ENCODE assay signal across 26 mouse cellular contexts in genomic region chr11:77042816-77043215, GRCm38 (mm10). TPM values are rescaled to one million over a fixed set of nuclear protein-coding genes. Genes with fewer than 3 reads are reported as not detected.
"Had no signal": no experiment of that assay in that cellular context is flagged by ENCODE, and none has a peak within 500 bp of the region (broad histone marks: within the 10 kb centered on the region; RNA-seq: fewer than 3 reads in every experiment).

No protein-coding gene starts in this region.

- DNase-seq: gastrocnemius, adult 2 months; gastrocnemius, postnatal 10 days; gastrocnemius, postnatal 25 days; heart, adult 18-20 months; heart, postnatal 10 days; heart, postnatal 4 days; liver; liver, embryonic 13.5 days; liver, postnatal 0 days had no signal

- H3K9me3 ChIP-seq: heart, embryonic 10.5 days; heart, embryonic 12.5 days; hindbrain, embryonic 10.5 days; hindbrain, embryonic 12.5 days; intestine, embryonic 15.5 days; limb, embryonic 10.5 days; limb, embryonic 12.5 days; liver, embryonic 13.5 days; liver, embryonic 15.5 days had no signal

- H3K4me1 ChIP-seq: heart, embryonic 12.5 days; hindbrain, embryonic 10.5 days; hindbrain, embryonic 12.5 days; intestine, embryonic 15.5 days; limb, embryonic 12.5 days; liver, embryonic 15.5 days had no signal

- H3K27ac ChIP-seq: gastrocnemius, adult 2 months; heart, embryonic 10.5 days; hindbrain, embryonic 10.5 days; hindbrain, embryonic 12.5 days; hindbrain, embryonic 14.5 days; intestine, embryonic 15.5 days; layer of hippocampus, adult 2 months; left cerebral cortex, adult 2 months; limb, embryonic 10.5 days; limb, embryonic 12.5 days; liver, embryonic 13.5 days; liver, embryonic 15.5 days had no signal

- H3K9ac ChIP-seq: heart, embryonic 12.5 days; hindbrain, embryonic 12.5 days; hindbrain, embryonic 14.5 days; intestine, embryonic 15.5 days; limb, embryonic 12.5 days; liver, embryonic 13.5 days; liver, embryonic 15.5 days; liver, postnatal 0 days had no signal

- H3K27me3 ChIP-seq: heart, embryonic 12.5 days; hindbrain, embryonic 12.5 days; intestine, embryonic 15.5 days; limb, embryonic 12.5 days; liver, embryonic 13.5 days; liver, embryonic 15.5 days had no signal

- H3K4me3 ChIP-seq: gastrocnemius, adult 2 months; heart, embryonic 10.5 days; heart, embryonic 12.5 days; hindbrain, embryonic 10.5 days; hindbrain, embryonic 12.5 days; intestine, embryonic 15.5 days; layer of hippocampus, adult 2 months; left cerebral cortex, adult 2 months; limb, embryonic 10.5 days; limb, embryonic 12.5 days; liver, embryonic 13.5 days; liver, embryonic 15.5 days had no signal

- ATAC-seq: hindbrain, embryonic 16.5 days; inflammation-experienced regulatory T-cells, adult 6 months; intestine, embryonic 15.5 days; intestine, postnatal 0 days; liver, postnatal 0 days had no signal

- H3K4me2 ChIP-seq: heart, embryonic 12.5 days; hindbrain, embryonic 12.5 days; hindbrain, embryonic 14.5 days; intestine, embryonic 15.5 days; limb, embryonic 12.5 days; liver, embryonic 11.5 days; liver, embryonic 13.5 days; liver, embryonic 15.5 days had no signal

RNA-seq across cellular contexts. Expression of gene Slc6a4, which starts 44.4 kb away (rescaled TPM):
- total RNA-seq: granulocyte monocyte progenitor cell, adult 5-6 weeks; layer of hippocampus, adult 2 months; left cerebral cortex, postnatal 14 days had no signal
- polyA plus RNA-seq: inflammation-experienced regulatory T-cells, adult 6 months had no signal
